Mouse (Mus musculus) olfactory bulb, adult 2 months (tissue): ENCODE data around the gene Neurl1a. TPM values are rescaled to one million over a fixed set of nuclear protein-coding genes. Genes with fewer than 3 reads are reported as not detected.
A peak's percentile ranks its signal among the peaks of the same experiment; 100 is the strongest.

Experiments used
- H3K27ac ChIP-seq: fragments of 200-500 bp; 2 replicates; pipeline ENCODE4 v1.5.1; 2012; ENCODE audit warnings: low read depth, low read length; ENCODE audit not compliant: insufficient read depth
- H3K4me1 ChIP-seq: fragments of 200-500 bp; 2 replicates; pipeline ENCODE4 v1.6.1; 2012; ENCODE audit warnings: low read length; ENCODE audit not compliant: control insufficient read depth, insufficient read depth
- H3K4me3 ChIP-seq: fragments of 200-500 bp; 2 replicates; pipeline ENCODE4 v1.5.1; 2012; ENCODE audit warnings: mild to moderate bottlenecking, low read depth, low read length, moderate library complexity; ENCODE audit not compliant: insufficient read depth
- CTCF ChIP-seq: fragments of 200-500 bp; IDR thresholded peaks from 2 replicates; pipeline ENCODE4 v1.5.1; 2012; ENCODE audit warnings: low read depth, mild to moderate bottlenecking, low read length, moderate library complexity; ENCODE audit not compliant: insufficient read depth
- POLR2A ChIP-seq: fragments of 200-500 bp; IDR thresholded peaks from 2 replicates; pipeline ENCODE4 v1.6.1; 2012; ENCODE audit warnings: mild to moderate bottlenecking, low read depth, low read length, moderate library complexity; ENCODE audit not compliant: insufficient read depth
- WGBS: fragments of 180-500 bp; shearing (Covaris S2); methylation state at CpG from one replicate; pipeline ENCODE4 v1.1.7; 2018; 5-methylcytosine and 5-hydroxymethylcytosine counted together
- polyA plus RNA-seq: library from polyadenylated mRNA; stranded (reverse); fragments of >200 nt; gene quantifications from 2 replicates; pipeline ENCODE4 v1.2.4, GENCODE M21; 2012; ENCODE audit warnings: low replicate concordance; ENCODE audit not compliant: missing spikeins, insufficient read depth, insufficient read length

The Neurl1a gene
- polyA plus RNA-seq, 1 experiment: not detected

DNA sequence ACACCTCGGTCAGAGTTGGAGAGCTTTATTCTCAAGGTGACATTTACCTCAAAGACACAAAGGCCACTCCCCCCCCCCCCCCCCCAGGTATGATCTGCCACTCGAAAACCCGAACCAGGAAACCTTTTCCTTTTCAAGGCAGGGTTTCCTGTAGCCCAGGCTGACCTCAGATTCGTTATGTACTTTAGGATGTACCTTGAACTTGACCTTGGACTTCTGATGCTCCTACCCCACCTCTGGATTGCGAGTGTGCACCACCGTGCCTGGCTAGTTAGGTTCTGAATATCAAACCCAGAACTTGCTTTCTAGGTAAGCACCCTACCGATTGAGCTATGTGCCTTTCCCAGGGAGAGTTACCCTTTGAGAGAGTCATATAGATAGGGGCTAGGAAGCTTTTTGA lies 69.7 kb downstream of the Neurl1a start:
- no peak overlapping the region for H3K27ac ChIP-seq
- WGBS: 90% methylated on average over 7 of the region's 7 CpGs
- no peak overlapping the region for H3K4me3 ChIP-seq
- TF ChIP-seq CTCF (no peak), POLR2A (no peak)
- H3K4me1 ChIP-seq: peaks cover 12% of the 10 kb centered on the region

GRCm38 (mm10) chr19:47248906-47249568 lies 70.4 kb downstream of the Neurl1a start:
- TF ChIP-seq POLR2A (no peak), CTCF (no peak)
- Histone ChIP-seq H3K4me3 (no peak overlapping the region), H3K27ac (no peak overlapping the region), H3K4me1 (peaks cover 16% of the 10 kb centered on the region)
- WGBS: 67% methylated on average over 16 of the region's 16 CpGs

DNA sequence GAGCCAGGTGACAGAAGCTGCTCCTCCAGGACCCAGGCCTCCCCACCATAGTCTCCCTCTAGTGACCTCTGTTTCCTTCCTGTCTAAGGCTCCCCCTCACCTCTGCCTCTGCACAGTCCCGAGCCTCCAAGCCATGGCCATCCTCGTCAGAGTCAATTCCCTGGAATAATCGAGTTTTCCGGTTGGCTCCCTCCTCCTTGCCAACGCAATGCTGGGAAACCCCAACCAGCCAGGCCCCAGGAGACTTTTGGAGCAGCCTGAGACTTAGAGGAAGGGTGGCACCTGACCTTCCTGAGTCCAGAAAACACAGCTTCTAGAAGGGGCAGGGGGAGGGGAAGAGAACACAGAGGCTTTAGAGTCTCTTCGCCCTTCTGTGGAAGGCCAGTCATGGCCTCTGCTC lies 72.3 kb downstream of the Neurl1a start:
- TF ChIP-seq CTCF: no peak
- no peak for TF ChIP-seq POLR2A
- WGBS: 60% methylated on average over 6 of the region's 6 CpGs
- Histone ChIP-seq H3K4me3 (no peak overlapping the region), H3K4me1 (peaks cover 16% of the 10 kb centered on the region), H3K27ac (no peak overlapping the region)

- TF ChIP-seq POLR2A (no peak), CTCF (no peak)
- Histone ChIP-seq H3K4me1 (peaks cover 16% of the 10 kb centered on the region), H3K4me3 (peak overlapping the region; percentile 6), H3K27ac (no peak overlapping the region)
- 11% methylated on average over 90 of the region's 90 CpGs for WGBS
Observed at GRCm38 (mm10) chr19:47253053-47253628, 74.5 kb downstream of the Neurl1a start.

- H3K4me3 ChIP-seq: no peak overlapping the region
- no peak for TF ChIP-seq CTCF
- TF ChIP-seq POLR2A: no peak
- H3K27ac ChIP-seq: no peak overlapping the region
- WGBS: 69% methylated on average over 2 of the region's 2 CpGs
- peaks cover 10% of the 10 kb centered on the region for H3K4me1 ChIP-seq
Observed at GRCm38 (mm10) chr19:47255036-47255435, 76.4 kb downstream of the Neurl1a start.

GRCm38 (mm10) chr19:47255919-47256318 lies 77.3 kb downstream of the Neurl1a start:
- TF ChIP-seq CTCF (no peak), POLR2A (no peak)
- Histone ChIP-seq H3K27ac (no peak overlapping the region), H3K4me1 (peaks cover 10% of the 10 kb centered on the region), H3K4me3 (no peak overlapping the region)
- whole genome bisulfite sequencing: 81% methylated on average over 6 of the region's 6 CpGs

- H3K4me1 ChIP-seq: peaks cover 2% of the 10 kb centered on the region
- H3K27ac ChIP-seq: no peak overlapping the region
- no peak overlapping the region for H3K4me3 ChIP-seq
- 33% methylated on average over 4 of the region's 5 CpGs for WGBS
- TF ChIP-seq POLR2A: no peak
- TF ChIP-seq CTCF: no peak
Observed at GRCm38 (mm10) chr19:47259581-47259980, 81.0 kb downstream of the Neurl1a start.

- WGBS: 82% methylated on average over 8 of the region's 8 CpGs
- no peak overlapping the region for H3K4me3 ChIP-seq
- H3K27ac ChIP-seq: no peak overlapping the region
- TF ChIP-seq CTCF (no peak), POLR2A (no peak)
- H3K4me1 ChIP-seq: peaks cover 2% of the 10 kb centered on the region
Observed at GRCm38 (mm10) chr19:47261196-47261595, 82.6 kb downstream of the Neurl1a start.

GRCm38 (mm10) chr19:47263621-47264020 lies 85.0 kb downstream of the Neurl1a start:
- Histone ChIP-seq H3K4me3 (no peak overlapping the region), H3K27ac (no peak overlapping the region), H3K4me1 (peaks cover 2% of the 10 kb centered on the region)
- TF ChIP-seq CTCF (no peak), POLR2A (no peak)
- 92% methylated on average over 8 of the region's 8 CpGs for WGBS
